Mouse (Mus musculus): ENCODE data around the gene Stra6.
A peak's percentile ranks its signal among the peaks of the same experiment; 100 is the strongest.

Gene Stra6

GRCm38 (mm10) chr9:58063531-58063930 lies at the start of gene Stra6:
Gene Stra6 (plus strand): TSS chr9:58063788.
- no peak for DNase-seq

GRCm38 (mm10) chr9:58014393-58015160 lies 49.0 kb upstream of the Stra6 start:
- no peak for DNase-seq

DNA sequence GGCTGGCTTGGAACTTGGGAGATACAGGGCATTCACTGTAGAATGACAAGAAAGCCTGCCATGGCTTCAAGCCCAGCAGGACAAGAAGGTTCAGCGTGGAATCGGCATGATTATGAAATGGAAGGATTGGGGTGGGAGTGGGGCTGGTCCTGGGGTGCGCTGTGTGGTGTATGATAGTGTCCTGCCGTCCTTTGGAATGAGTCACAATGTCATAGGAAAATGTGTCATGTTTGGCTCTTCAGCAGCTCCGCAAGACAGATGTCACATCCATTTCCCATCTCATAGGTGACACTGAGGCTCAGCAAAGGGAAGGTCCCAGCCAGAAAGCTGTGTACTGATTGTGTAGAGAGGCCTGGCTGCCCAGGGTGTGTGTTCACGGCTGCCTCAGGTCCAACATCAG lies 47.7 kb upstream of the Stra6 start:
- DNase-seq = no peak

GRCm38 (mm10) chr9:58016962-58017361 lies 46.6 kb upstream of the Stra6 start:
- no peak for DNase-seq

- DNase-seq = no peak
These were observed 45.2 kb upstream of the Stra6 start for GRCm38 (mm10) chr9:58018385-58018784.

DNA sequence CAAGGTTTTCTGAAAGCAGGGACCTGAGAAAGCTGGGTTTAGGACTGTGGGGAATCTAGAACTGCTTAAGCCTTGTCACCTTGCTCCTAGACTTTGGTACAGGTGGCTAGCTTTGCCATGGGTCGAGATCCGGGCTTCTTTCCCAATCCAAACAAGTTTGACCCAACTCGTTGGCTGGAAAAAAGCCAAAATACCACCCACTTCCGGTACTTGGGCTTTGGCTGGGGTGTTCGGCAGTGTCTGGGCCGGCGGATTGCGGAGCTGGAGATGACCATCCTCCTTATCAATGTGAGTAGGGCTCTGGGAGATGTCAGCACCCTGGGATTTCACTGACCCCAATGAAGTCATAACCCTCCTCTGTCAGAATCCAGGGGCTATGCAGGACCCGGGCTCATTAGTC lies 37.6 kb upstream of the Stra6 start:
- no peak for DNase-seq

DNA sequence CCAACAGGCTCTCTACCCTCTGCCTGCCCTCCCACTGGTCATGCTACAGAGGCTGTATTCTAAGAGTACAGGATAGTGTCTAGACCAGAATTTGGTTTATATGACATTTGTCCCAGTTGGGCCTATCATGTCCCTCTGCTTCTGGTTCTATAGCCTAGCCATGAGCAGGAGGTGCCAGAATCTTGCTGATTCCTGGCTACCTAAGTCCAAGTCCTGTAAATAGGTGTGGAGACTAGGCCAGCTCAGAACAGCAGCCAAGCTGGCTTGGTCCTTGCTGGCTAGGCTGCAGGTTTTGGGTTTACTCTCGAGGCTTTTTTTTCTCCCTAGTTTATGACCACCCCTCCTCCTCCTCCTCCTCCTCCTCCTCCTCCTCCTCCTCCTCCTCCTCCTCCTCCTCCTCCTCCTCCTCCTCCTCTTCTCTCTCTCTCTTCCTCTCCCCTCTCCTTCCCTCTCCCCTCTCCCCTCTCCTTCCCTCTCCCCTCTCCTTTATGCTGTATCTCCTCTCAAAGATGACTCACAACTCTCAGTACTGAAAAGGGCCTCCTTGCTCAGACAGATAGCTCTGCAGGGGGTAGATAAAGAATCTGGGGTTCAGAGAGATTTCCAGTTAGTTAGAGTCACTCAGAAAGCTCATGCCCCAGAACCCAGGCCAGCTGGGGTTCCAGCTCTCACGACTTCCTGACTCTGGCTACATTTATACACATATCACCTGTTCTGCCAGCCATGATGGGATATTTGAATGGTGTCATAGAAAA lies 36.0 kb upstream of the Stra6 start:
- DNase-seq = no peak

DNA sequence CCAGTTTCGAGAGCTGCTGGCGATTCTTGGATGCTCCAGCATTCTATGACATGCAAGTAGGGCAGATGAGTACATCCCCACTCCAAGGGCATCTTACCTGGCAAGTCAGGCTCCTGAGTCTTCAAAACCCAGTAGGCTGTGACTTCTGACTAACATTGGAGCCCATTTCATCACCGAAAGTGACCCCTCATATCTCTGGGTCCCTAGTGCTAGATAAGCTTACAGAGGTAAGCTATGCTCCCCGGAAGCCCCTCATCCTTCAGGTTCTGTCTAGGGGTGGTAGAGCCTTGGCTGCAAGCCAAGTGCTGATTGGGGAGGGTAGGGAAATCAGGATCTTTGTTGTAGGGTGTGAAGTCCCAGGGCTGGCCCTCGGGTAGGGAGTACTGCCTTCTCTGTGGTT lies 34.7 kb upstream of the Stra6 start:
- no peak for DNase-seq

DNA sequence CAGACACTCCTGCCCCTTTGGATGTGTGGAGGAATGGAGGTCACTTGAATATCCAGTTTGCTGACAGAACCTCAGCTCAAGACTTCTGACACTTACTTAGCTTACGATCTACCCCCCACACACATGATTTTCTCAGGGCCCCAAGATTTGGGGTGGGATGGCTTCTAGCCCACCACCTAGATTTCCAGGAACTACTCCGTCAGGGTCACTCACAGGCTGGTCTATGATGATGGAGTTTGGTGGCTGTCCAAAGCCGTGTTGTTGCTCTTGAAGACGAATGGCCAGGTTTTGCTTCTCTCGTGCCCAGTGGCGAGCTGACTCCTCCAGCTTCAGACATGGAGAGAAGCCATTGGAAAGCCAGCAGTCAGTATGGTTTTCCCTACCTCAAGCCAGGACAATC lies 34.0 kb upstream of the Stra6 start:
- no peak for DNase-seq

- DNase-seq = no peak
These were observed 31.7 kb upstream of the Stra6 start for GRCm38 (mm10) chr9:58031895-58032294.

DNA sequence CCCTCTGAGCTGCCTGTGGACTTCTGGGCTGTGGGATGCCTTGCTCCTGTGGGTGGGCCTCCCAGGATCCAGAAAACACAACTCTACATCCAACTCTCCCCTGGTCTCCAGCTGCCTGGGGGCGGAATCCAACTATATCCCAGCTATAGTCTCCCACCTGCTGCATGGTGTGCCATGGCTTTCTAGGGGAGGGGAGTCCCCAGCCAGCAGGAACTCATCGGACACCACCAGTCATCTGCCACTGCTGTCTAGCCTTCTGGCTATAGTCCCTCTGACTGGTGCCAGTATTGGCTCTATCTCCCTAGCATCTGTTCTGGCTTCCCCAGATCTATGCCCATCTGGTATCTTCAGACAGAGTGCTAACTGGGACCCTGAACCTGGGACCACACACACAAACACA lies 28.1 kb upstream of the Stra6 start:
- no peak for DNase-seq

DNA sequence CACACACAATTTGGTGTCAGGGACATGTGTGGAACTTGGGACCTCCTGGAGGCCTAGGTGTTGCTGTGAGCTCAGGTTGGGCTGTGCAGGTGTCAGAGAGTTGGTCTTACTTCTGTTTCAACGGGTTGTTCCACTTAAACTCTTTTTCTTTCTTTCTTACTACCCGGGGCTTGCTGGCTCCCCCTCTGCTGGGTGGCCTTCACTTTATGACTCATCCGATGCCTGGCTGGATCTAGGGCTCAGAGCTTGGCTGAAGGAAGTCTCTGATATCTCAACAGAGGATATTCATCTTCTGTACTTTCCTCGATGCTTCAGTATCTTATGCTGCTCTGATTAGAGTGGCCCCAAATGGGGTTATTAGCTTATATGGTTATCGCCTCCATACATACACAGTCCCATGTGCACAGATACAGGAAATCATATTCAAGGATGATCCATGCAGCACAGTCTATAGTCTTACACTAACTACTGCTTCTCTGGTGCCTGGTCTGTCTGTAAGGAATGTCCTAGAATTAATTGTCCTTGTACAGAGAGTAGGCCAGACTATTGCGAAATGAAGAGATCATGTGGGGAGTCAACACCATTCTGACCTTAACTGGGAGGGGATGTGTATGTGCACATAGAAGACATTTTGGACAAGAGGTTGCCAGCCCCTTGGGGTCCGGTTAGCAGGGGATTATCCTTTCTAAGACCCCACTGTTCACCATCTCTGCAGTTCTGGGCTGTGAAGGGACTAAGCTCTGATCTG lies 27.5 kb upstream of the Stra6 start:
- no peak for DNase-seq

GRCm38 (mm10) chr9:58036961-58037360 lies 26.6 kb upstream of the Stra6 start:
- DNase-seq = no peak

DNA sequence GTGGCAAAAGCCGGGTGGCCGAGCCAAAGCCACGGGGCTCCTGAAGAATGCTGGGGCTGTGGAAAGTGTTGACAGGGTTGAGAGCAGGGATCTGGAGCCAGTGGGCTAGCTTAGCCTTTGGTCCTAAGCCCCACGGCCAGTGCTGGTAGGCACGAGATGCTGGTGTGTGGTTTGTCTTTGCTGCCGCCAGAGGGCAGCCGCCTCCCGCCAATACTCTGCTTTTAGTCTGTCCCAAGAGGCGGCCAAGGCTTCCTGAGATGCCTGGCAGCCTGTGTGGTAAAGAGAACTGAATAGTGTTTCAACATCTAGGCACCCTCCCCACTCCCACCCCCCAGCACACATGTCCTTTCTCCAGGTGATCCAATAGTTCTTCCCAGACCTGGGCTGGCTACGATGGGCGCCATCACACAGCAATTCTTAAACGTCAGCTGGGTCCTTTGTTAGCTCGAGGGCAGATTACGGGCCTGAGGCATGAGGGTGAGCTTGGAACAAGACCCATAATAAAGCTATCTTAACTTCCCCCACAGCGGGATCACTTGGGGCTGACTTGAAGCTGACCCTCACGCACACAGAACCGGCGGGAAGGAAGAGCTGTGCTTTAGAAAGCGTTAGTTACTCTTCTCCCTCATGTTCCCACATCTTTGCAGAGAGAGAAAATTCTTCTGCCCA lies 25.0 kb upstream of the Stra6 start:
- DNase-seq = peak; percentile 96

- no peak for DNase-seq
These were observed 22.6 kb upstream of the Stra6 start for GRCm38 (mm10) chr9:58040977-58041376.

DNA sequence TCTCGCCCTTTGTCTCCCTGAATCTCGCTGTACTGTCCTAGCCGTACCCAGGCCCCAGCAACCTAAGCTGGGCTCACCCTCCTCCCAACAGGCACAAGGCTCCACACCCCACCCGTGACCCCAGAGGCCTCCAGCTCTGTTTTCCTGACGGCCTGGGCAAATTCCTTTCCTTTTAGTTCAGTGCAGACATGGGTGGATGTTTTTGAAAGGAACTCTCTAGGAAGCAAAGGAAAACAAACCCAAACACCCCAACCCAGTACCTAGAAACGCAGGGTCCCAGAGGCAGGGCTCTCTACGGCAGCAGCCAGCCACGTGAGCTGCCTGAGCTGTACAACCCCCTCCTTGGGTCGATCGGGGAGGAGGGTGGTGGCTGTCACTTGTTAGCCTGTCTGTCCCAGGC lies 21.2 kb upstream of the Stra6 start:
- DNase-seq = peak; percentile 97

- DNase-seq = peak; percentile 98
These were observed 20.0 kb upstream of the Stra6 start for GRCm38 (mm10) chr9:58043496-58044017.

DNA sequence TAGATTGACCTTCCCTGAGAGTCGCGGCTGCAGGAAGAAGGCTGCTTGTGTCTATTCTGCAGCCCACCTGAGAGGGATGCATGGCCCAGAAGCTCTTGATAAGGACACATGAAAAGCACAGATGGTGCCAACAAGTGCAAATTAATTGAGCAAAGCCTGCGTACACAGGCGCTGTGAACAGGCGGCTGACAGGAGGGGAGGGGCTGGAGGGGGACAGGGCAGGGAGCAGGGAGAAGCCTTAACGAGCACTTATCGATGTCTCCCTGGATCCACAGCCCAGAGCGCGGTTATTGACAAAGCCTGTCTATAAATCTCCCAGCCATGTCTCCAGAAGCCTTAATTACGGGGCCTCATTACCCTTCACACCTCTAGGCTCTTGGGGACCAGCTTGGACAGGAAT lies 18.8 kb upstream of the Stra6 start:
- DNase-seq = no peak

DNA sequence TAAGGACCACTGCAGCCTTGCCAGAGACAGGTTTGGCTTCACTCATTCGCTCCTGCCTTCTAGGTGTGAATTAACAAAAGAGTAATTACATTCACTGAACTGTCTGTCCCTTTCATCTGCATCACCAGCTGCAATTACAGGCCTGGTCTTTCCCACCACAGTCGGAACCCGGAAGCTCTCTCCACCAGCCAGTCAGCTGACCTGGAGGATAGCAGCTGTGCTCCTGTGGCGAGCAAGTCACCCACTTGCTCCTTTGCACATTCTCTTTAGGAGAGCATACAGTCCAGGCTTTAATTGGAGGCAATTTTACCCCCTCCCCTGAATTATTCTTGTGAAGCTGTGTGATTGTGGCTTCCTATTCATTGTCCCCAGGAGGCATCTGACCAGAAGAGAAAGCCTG lies 17.9 kb upstream of the Stra6 start:
- DNase-seq = no peak

GRCm38 (mm10) chr9:58047061-58047460 lies 16.5 kb upstream of the Stra6 start:
- DNase-seq = no peak

DNA sequence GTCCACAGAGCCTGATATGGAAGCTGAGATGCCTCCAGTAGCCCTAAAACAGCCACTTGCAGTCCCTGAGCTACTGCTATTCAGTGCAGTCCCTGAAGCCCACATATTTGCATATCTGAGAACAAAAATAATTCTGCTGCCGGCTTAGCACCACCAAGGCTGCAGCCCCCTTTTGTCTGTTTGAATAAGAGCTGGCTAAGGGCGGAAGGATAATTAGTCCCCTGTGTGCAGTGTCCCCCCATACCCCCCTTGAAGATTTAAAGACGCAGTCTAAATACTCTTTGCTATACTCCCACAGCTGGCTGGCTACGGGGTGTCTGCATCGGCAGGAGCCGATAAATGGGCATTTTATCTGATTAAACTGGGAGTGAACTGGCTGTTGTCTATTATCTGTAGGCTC lies 15.0 kb upstream of the Stra6 start:
- no peak for DNase-seq

GRCm38 (mm10) chr9:58049186-58049585 lies 14.4 kb upstream of the Stra6 start:
- no peak for DNase-seq

DNA sequence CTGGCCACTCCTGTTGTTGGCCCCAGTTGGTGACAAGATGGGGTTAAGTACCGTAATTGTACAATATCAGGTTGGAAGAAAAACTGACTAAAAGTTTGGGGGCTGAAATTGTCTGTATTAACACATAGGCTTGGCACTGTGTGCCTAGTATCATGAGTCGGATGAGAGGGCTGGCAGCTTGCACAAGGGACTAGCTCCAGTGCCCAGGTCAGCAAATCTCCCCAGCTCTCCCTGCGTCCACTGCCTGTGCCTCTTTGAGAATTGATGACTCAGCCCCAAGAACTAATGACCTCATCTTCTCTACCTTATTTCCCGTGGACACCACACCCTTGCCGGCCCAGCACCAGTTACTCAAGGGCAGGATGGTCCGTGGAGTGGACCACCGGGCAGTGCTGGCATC lies 13.7 kb upstream of the Stra6 start:
- DNase-seq = no peak
